Mouse (Mus musculus) cerebellum, postnatal 14 days (tissue): ENCODE data around the gene Ugt1a1.

ENCODE experiments used
- DNase-seq, 2 experiments: peaks; one replicate each; pipeline ENCODE4 v3.0.0; 2021; ENCODE audit warnings: mixed read lengths in 2 of 2

Gene Ugt1a1

GRCm38 (mm10) chr1:88259643-88260024 is 47.9 kb downstream of the Ugt1a1 start:
- peak in 1 of 2 experiments; percentile 51 for DNase-seq

GRCm38 (mm10) chr1:88260114-88260513 is 48.4 kb downstream of the Ugt1a1 start:
- peak; percentile 59 to 73 for DNase-seq

GRCm38 (mm10) chr1:88260604-88261377 is 49.0 kb downstream of the Ugt1a1 start:
- no peak for DNase-seq

- no peak for DNase-seq
Observed at GRCm38 (mm10) chr1:88261706-88262105, 49.9 kb downstream of the Ugt1a1 start.

GRCm38 (mm10) chr1:88262255-88262654 is 50.5 kb downstream of the Ugt1a1 start:
- DNase-seq, result peak; percentile 52 to 72

- no peak for DNase-seq
Observed at GRCm38 (mm10) chr1:88262961-88263360, 51.2 kb downstream of the Ugt1a1 start.

GRCm38 (mm10) chr1:88263778-88264177 is 52.0 kb downstream of the Ugt1a1 start:
- DNase-seq, result no peak

GRCm38 (mm10) chr1:88264237-88264868 is 52.6 kb downstream of the Ugt1a1 start:
- no peak for DNase-seq

GRCm38 (mm10) chr1:88264869-88265240 is 53.1 kb downstream of the Ugt1a1 start:
- DNase-seq, result peak in 1 of 2 experiments; percentile 61

GRCm38 (mm10) chr1:88266123-88266522 is 54.4 kb downstream of the Ugt1a1 start:
- DNase-seq, result no peak

- DNase-seq, result no peak
Observed at GRCm38 (mm10) chr1:88267489-88267888, 55.7 kb downstream of the Ugt1a1 start.

GRCm38 (mm10) chr1:88268070-88268469 is 56.3 kb downstream of the Ugt1a1 start:
- no peak for DNase-seq
